Mouse (Mus musculus): Measurements from ENCODE around the gene Speer4d. TPM values are rescaled to one million over a fixed set of nuclear protein-coding genes. Genes with fewer than 3 reads are reported as not detected.

The Speer4d gene
- 0.10 and 0.17 TPM in 2 replicates for polyA plus RNA-seq (2012; rRNA removed; ENCODE audit: low replicate concordance)

GRCm38 (mm10) chr5:15618764-15619163 lies at the start of gene Speer4d:
Gene Speer4d (plus strand): TSS chr5:15619064.

GRCm38 (mm10) chr5:15577033-15577432 lies 41.8 kb upstream of the Speer4d start, which contains the start of gene Gm21083:
Gene Gm21083 (plus strand): TSS chr5:15577333.

GRCm38 (mm10) chr5:15656959-15657358 lies 38.1 kb downstream of the Speer4d start, which contains the start of gene 4930572O03Rik:
Gene 4930572O03Rik (minus strand): TSS chr5:15657059.

Other genes with a start within 250 kb of the Speer4d start
- gene Gm21149, start 142.5 kb upstream of the Speer4d start, polyA plus RNA-seq (2012; rRNA removed; ENCODE audit: low replicate concordance) = 0.11 and 0.16 TPM in 2 replicates
- 0.13 and 0.40 TPM in 2 replicates for gene Gm21190, start 89.8 kb upstream of the Speer4d start, polyA plus RNA-seq (2012; rRNA removed; ENCODE audit: low replicate concordance)
- 0.19 TPM in 1 of 2 replicates, not detected in the other for gene Gm21083, start 41.7 kb upstream of the Speer4d start, polyA plus RNA-seq (2012; rRNA removed; ENCODE audit: low replicate concordance)
- not detected in 2 replicates for gene 4930572O03Rik, start 38.0 kb downstream of the Speer4d start, polyA plus RNA-seq (2012; rRNA removed; ENCODE audit: low replicate concordance)
- gene Speer4c, start 95.2 kb downstream of the Speer4d start, polyA plus RNA-seq (2012; rRNA removed; ENCODE audit: low replicate concordance) = not detected in 2 replicates

Measured in mammary gland, adult 2 months (tissue).